Mouse (Mus musculus): ENCODE measurements around the gene Hoxa5.

GRCm38 (mm10) chr6:52208072-52208867, 3.9 kb upstream of the Hoxa5 start, which contains the start of gene Hoxa6:
- TF ChIP-seq CTCF (IDR thresholded peaks at IDR 0.05) = no peak
- no peak for TF ChIP-seq EP300 (IDR thresholded peaks at IDR 0.05; ENCODE audit: insufficient read depth, low read depth, low read length)
